Mouse (Mus musculus): ENCODE data around the gene Evc.

Evc gene

DNA sequence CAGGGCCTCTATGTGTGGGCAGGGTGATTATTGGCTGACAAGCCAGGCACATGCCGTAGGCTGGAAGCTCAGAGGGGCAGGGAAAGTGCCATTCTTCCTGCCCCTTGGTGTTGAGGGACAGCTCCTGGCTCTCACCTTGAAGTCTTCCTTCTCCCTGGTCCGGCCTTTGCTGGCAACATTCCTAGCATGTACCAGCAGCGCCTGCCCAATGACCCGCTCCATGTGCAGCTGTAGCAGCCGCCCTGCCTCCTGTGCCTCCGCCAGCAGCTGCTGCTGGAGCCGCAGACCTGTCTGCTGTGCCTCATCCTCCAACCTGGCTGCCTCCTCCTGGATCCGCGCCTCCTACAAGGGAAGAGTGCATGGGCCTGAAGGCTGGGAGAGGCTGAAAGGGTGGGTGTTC is 26.7 kb downstream of the Evc start:
- DNase-seq (ENCODE audit: low spot score in 2 of 2) = no peak

DNA sequence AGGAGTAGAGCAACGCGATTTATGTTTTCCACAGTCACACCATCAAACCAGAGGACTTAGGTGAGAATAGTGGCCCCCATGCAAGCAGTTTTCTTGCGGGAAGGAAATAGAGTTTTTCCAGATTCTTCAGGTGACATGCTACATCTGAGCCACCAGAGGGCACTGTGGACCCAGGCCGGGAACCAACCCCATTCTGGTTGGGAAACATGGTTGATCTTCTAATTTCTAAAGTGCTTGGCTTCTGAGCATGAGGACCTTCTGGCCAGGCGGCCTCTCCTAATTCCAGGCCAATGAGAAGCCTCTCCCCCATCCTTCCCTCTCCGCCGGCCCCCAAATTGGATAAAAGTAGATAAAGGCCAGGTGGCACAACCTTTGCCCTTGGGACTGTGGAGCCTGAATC is 38.3 kb downstream of the Evc start:
- no peak for DNase-seq (ENCODE audit: low spot score in 2 of 2)

GRCm38 (mm10) chr5:37296717-37297116 is 40.0 kb downstream of the Evc start:
- no peak for DNase-seq (ENCODE audit: low spot score in 2 of 2)

DNA sequence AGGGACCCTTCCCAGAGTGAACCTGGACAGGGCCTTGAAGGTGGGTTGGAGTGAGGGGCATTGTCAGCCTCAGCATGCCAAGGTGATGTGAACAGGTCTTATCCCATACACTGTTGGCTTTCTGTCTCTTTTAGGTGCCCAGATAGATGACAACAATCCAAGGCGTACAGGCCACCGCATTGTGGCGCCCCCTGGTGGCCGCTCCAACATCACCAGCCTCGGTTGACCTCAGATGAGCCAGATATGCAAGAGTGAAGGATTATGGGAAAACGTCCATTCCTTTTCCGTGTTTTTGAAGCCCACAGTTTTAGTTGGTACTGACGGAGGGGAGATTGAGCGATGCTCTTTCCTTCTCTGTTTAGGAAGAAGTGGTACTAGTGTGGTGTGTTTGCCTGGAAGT is 45.7 kb downstream of the Evc start:
- no peak for DNase-seq (ENCODE audit: low spot score in 2 of 2)

DNA sequence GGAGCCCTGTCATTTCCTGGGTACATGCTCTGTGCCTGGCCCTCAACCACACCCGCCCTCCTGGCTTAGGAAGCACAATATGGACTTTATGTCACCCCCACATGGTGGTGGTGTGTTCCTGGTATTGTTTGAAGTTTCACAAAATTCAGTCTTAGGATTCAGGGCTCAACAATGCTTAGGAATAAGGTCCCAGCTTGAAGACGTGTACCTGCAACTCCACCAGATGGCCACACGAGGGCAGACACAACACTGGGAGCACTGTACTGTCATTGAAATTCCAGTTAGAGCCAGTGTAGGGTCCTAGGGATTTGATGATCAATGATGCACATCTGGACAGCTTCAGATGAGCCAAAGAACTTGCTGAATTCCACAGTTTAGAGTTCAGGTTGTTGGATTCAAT is 47.5 kb downstream of the Evc start:
- no peak for DNase-seq (ENCODE audit: low spot score in 2 of 2)

- DNase-seq (ENCODE audit: low spot score in 2 of 2) = no peak
These were observed 48.3 kb downstream of the Evc start for GRCm38 (mm10) chr5:37288374-37288773.

- DNase-seq (ENCODE audit: low spot score in 2 of 2) = no peak
These were observed 55.7 kb downstream of the Evc start for GRCm38 (mm10) chr5:37281021-37281420.

DNA sequence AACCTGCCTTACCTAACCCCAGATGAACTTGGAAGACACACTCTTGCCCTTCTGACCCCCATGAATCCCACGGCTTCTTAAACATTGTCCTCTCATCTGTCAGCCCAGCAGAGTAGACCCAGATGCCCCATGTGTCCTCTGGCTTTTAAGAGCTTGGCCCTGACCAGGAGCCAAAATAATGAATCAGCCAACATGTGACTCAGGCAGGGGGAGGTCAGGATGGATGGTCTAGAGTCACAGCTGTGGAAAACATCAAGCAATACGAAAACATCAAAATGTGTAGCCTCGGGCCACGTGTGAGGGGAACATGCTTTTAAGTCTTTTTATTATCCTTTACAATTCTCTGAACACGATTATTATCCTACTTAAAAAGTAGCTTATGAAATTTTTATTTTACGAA is 72.9 kb downstream of the Evc start:
- DNase-seq (ENCODE audit: low spot score in 2 of 2) = no peak

DNA sequence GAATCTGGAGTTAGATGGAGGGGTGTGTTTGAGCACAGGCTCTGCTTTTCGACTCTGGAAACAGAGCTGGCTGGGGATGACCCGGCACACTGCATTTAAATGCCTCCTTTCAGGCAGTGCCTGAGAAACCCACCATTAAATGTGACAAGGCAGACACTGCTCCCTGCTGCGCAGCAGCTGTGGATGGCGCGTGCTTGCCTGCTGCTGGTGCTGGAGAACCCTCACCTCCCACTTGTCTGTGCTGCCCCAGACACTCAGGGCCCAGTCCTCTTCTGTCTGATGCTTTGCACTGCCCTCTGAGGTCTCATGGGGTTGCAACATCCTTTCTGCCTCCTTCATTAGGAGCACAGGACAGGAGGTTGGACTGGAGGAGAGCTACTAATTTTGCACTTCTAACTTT is 75.0 kb downstream of the Evc start:
- DNase-seq (ENCODE audit: low spot score in 2 of 2) = no peak

- DNase-seq (ENCODE audit: low spot score in 2 of 2) = no peak
These were observed 79.5 kb downstream of the Evc start for GRCm38 (mm10) chr5:37257243-37257642.

- no peak for DNase-seq (ENCODE audit: low spot score in 2 of 2)
These were observed 79.9 kb downstream of the Evc start for GRCm38 (mm10) chr5:37256823-37257222.

- DNase-seq (ENCODE audit: low spot score in 2 of 2) = no peak
These were observed 82.2 kb downstream of the Evc start for GRCm38 (mm10) chr5:37254523-37254922.

GRCm38 (mm10) chr5:37252101-37252804 is 84.4 kb downstream of the Evc start:
- DNase-seq (ENCODE audit: low spot score in 2 of 2) = no peak

GRCm38 (mm10) chr5:37251596-37251995 is 85.1 kb downstream of the Evc start:
- no peak for DNase-seq (ENCODE audit: low spot score in 2 of 2)

GRCm38 (mm10) chr5:37248870-37249269 is 87.8 kb downstream of the Evc start:
- DNase-seq (ENCODE audit: low spot score in 2 of 2) = no peak

- no peak for DNase-seq (ENCODE audit: low spot score in 2 of 2)
These were observed 89.2 kb downstream of the Evc start for GRCm38 (mm10) chr5:37247456-37247855.

GRCm38 (mm10) chr5:37246138-37246910 is 90.4 kb downstream of the Evc start:
- DNase-seq (ENCODE audit: low spot score in 2 of 2) = peak in 1 of 2 experiments; percentile 3

DNA sequence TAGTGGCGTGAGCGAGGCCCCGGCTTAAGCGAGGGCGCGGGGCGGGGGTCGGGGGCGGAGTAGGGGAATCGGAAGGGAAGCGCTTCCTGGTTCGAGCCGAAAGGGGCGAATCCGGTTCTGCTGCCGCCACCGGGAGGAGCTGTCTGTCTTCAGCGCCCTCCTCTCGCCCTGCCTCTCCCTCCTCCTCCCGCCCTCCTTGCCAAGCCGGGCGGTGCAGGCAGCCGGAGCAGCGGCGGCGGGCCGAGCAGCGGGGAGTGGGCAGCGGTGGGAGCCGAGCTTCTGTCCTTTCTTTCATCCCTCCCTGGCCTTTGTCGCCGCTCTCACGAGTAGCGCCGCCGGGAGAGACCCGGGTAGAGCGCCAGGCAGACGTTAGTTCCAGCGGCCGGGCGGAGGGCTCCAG is 91.0 kb downstream of the Evc start:
- peak in 1 of 2 experiments; percentile 6 for DNase-seq (ENCODE audit: low spot score in 2 of 2)

- DNase-seq (ENCODE audit: low spot score in 2 of 2) = no peak
These were observed 91.9 kb downstream of the Evc start for GRCm38 (mm10) chr5:37244666-37245242.

GRCm38 (mm10) chr5:37244161-37244560 is 92.5 kb downstream of the Evc start:
- no peak for DNase-seq (ENCODE audit: low spot score in 2 of 2)

DNA sequence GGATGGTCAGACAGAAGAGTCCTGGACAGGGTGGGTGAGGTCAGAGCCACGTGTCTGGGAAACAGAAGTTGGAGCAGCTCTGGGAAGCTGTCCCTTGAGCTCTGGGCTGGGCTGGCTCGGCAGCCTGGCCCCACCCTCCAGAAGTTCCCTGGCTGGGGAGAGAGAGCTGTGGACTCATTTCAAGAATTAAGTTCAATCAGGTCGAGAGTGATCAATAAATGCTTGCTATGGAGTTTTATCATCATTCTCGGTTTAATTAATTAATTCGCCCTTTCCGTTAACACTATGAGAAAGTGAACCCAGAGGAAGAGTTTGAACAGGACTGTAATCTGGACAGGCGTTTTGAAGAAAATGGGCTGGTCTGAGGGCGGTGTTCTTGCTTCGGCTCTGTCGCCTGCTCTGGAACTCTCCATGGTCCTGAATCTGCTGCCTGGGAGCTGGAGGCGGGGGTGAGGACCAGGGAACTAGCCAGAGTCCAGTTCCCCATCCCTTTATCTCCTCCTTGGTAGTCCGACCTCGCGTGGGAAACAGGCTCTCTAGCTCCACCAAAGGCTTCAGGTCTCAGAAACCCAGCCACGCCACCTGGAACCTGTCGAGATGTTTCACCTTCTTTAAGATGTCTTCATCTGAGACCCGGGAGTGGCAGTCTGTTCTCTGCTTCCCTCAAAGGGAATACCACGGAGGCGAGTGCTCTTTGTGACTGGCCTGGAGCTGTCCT is 93.4 kb downstream of the Evc start:
- peak in 1 of 2 experiments; percentile 3 for DNase-seq (ENCODE audit: low spot score in 2 of 2)

Data from spleen, postnatal 36 days (tissue).